Mouse (Mus musculus) lung, postnatal 4 days (tissue): Measurements from ENCODE around the gene Nol12.

ENCODE experiments used
- DNase-seq, 2 experiments: peaks; one replicate each; pipeline ENCODE4 v3.0.0; 2021

Nol12 gene

GRCm38 (mm10) chr15:78916052-78916826 is 18.5 kb upstream of the Nol12 start:
- no peak for DNase-seq

- no peak for DNase-seq
These were observed 16.6 kb upstream of the Nol12 start for GRCm38 (mm10) chr15:78918126-78918525.

- no peak for DNase-seq
These were observed 14.8 kb upstream of the Nol12 start for GRCm38 (mm10) chr15:78919914-78920313.

GRCm38 (mm10) chr15:78922700-78923099 is 12.0 kb upstream of the Nol12 start:
- no peak for DNase-seq

- peak in 1 of 2 experiments; percentile 50 for DNase-seq
These were observed 11.1 kb upstream of the Nol12 start for GRCm38 (mm10) chr15:78923585-78923984.

GRCm38 (mm10) chr15:78925129-78925528 is 9.6 kb upstream of the Nol12 start:
- no peak for DNase-seq

- DNase-seq, result peak; percentile 92 to 93
These were observed 8.5 kb upstream of the Nol12 start, which contains the start of gene Lgals1 for GRCm38 (mm10) chr15:78926021-78926919. Gene Lgals1 (plus strand): TSS chr15:78926725.

- peak; percentile 51 to 58 for DNase-seq
These were observed 7.5 kb upstream of the Nol12 start for GRCm38 (mm10) chr15:78927021-78927787.

GRCm38 (mm10) chr15:78927788-78928457 is 6.8 kb upstream of the Nol12 start:
- DNase-seq, result peak; percentile 87 to 92

- peak in 1 of 2 experiments; percentile 14 for DNase-seq
These were observed 6.2 kb upstream of the Nol12 start for GRCm38 (mm10) chr15:78928539-78928938.

- no peak for DNase-seq
These were observed 4.5 kb upstream of the Nol12 start for GRCm38 (mm10) chr15:78930192-78930706.

GRCm38 (mm10) chr15:78930801-78931426 is 3.8 kb upstream of the Nol12 start:
- no peak for DNase-seq

GRCm38 (mm10) chr15:78931577-78931976 is 3.2 kb upstream of the Nol12 start:
- peak; percentile 64 to 78 for DNase-seq

- no peak for DNase-seq
These were observed 1.7 kb downstream of the Nol12 start for GRCm38 (mm10) chr15:78936403-78936802.

GRCm38 (mm10) chr15:78937311-78937710 is 2.6 kb downstream of the Nol12 start:
- DNase-seq, result no peak

GRCm38 (mm10) chr15:78937963-78938362 is 3.2 kb downstream of the Nol12 start:
- DNase-seq, result no peak

- no peak for DNase-seq
These were observed 5.6 kb downstream of the Nol12 start for GRCm38 (mm10) chr15:78940325-78940724.

GRCm38 (mm10) chr15:78942663-78943062 is 7.9 kb downstream of the Nol12 start:
- DNase-seq, result peak; percentile 82 to 88

GRCm38 (mm10) chr15:78946232-78946631 is 11.5 kb downstream of the Nol12 start:
- no peak for DNase-seq

GRCm38 (mm10) chr15:78947657-78948056 is 12.9 kb downstream of the Nol12 start, which contains the start of gene Triobp:
Gene Triobp (plus strand): TSS chr15:78947724.
- DNase-seq, result peak; percentile 88 to 94

GRCm38 (mm10) chr15:78948152-78948725 is 13.5 kb downstream of the Nol12 start:
- DNase-seq, result no peak
